Mouse (Mus musculus) cortical plate, adult 2 months (tissue): ENCODE results near the gene Maml3.

Experiments used
- CTCF ChIP-seq: fragments of 200-500 bp; IDR thresholded peaks from 2 replicates; pipeline ENCODE4 v1.5.1; 2011; ENCODE audit warnings: mild to moderate bottlenecking, control low read depth, low read length; ENCODE audit not compliant: insufficient read depth; ENCODE audit errors: extremely low read depth
- POLR2A ChIP-seq: fragments of 200-500 bp; IDR thresholded peaks from 2 replicates; pipeline ENCODE4 v1.6.1; 2011; ENCODE audit warnings: mild to moderate bottlenecking, low read length, control low read depth; ENCODE audit not compliant: insufficient read depth; ENCODE audit errors: extremely low read depth

DNA sequence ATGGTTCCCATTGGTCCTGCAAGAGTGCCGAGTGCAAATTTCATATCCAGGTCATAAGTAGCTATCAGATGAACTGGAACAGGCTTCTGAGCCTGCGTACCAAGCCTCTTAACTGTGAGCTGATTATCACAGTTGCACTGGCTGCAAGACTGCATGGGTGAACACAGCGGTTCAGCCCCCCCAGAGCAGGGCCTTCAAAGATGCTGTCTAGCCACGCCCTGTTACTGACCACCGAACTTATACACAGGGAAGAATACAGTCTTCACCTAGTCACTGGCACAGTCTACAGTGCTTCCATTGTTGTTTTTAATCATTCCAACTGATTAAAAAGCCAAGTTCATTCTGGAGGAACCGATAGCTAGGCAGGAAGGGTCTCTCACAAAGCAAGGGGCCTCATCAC lies 287.5 kb downstream of the Maml3 start:
- TF ChIP-seq POLR2A (no peak), CTCF (no peak)
